Mouse (Mus musculus): ENCODE measurements around the gene Ncor2.

The Ncor2 gene

GRCm38 (mm10) chr5:125015066-125015465 lies 164.0 kb downstream of the Ncor2 start:
- DNase-seq, result no peak

GRCm38 (mm10) chr5:125014497-125014896 lies 164.5 kb downstream of the Ncor2 start:
- no peak for DNase-seq

GRCm38 (mm10) chr5:125011628-125012027 lies 167.4 kb downstream of the Ncor2 start:
- no peak for DNase-seq

- DNase-seq, result no peak
These were observed 167.9 kb downstream of the Ncor2 start for GRCm38 (mm10) chr5:125011166-125011565.

DNA sequence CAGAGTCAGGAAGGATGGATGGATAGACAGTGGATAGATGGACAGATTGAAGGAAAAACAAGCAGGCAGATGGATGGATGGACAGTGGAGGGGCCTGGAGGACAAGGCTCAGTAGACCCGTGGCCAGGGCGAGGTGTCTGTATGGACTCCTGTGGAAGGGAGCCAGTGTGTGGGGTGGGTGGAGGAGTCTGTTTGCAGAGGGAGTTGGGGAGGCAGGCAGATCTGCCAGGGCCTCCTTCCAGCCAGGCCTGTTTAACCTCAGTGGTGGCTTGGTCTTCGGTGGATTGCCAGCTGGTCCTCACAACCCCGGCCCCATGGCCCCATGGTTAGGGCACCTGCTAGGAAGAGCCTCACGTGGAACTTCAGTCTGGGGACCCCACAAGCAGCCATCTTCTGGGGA lies 172.1 kb downstream of the Ncor2 start:
- DNase-seq, result peak; percentile 87

DNA sequence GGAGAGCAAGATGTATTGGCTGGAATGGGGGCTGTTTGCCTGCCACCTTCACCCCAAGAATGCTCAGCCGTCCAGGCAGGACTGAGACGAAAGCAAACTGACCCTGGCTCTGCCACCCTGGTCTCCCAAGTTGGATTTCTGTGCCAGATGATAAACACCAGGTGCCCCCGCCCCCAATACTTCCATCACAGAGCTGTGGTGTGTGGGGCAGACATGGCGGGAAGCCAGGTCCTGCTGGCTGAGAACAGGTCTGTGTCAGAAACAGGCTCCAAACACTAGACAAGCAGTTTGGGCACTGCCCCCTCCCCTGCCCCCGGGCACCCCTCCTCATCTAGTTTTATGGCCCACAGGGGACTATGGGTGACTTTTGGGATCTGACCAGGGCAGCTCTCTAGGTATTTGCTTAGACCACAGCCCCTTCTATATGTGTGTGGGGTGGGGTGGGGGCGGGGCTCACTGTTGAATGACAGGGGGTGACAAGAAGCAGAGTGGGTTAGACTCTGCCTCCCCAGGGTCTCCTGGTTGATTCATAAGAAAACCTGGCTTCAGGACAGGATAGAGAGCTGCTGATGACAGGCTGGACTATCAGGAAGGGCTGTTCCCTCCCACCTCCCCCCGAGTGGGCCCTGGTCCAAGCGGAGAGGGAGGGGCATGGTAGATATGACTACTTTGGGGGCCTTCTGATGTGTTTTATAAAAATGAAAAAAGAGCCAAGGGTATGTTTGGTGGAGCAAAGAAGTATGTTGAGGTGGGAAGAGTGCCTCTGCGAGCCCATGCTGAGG lies 173.0 kb downstream of the Ncor2 start:
- DNase-seq, result peak; percentile 91

DNA sequence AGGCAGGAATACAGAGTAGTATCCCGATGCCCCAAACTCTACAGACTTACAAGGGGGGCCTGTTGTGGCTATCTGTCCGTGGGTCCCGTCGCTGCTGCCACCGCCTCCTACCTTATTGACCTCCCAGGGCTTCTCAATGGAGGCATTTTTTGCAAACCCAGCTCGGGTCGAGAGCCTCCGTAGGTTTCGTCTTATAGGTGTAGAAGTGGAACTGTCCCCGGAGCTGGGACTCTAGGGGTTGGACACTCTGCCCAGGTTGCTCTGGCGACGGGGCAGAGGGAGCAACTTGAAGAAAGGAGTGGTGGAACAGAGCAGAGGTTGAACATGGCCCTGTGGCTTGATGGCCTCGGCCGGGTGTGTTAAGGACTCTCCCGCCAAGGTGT lies 175.2 kb downstream of the Ncor2 start:
- peak; percentile 89 for DNase-seq

DNA sequence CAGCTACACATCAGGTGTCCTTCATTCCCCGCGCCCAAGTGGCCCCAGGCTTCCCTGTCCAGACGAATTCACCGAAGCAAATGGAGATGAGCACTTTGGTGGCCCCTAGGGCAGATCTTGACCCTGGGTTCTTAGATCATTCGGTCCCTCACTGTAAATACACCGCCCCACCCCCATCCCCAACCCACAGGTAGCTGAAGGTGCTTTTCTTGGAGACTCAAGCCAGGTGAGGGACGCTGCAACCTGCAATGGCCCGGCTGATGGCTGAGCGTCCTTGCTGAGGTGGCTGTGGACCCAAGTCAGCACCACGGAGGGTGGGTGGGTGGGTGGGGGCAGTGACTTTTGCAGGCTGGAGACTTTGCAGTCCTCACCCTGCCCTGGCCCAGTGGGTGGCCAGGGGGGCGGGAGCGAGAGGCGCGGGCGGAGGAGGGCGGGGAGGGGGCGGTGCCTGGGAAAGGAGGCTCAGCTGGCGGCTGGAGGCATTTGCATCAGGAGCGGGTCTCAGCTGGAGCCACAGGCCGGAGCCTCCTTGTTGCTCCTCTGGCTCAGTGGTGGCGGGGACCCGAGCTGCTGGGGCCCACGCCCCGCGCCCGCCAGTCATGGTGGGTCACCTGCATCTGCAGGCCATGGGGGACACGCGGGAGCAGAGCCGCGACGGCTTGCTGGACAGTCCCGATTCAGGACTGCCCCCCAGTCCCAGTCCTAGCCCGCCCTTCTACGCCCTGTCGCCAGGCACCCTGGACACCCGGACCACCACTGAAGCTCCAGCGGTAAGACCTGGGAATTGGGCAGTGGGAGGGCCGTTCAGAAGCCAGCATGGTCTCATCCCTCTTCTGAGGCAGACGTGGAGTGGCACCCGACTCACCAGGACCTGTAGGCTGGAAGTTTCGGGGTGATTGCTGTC lies 175.8 kb downstream of the Ncor2 start, which contains the start of gene Rflna:
TSS of gene Rflna (plus strand) at position 253 of the 904 bp plus-strand sequence.
- DNase-seq, result peak; percentile 91

DNA sequence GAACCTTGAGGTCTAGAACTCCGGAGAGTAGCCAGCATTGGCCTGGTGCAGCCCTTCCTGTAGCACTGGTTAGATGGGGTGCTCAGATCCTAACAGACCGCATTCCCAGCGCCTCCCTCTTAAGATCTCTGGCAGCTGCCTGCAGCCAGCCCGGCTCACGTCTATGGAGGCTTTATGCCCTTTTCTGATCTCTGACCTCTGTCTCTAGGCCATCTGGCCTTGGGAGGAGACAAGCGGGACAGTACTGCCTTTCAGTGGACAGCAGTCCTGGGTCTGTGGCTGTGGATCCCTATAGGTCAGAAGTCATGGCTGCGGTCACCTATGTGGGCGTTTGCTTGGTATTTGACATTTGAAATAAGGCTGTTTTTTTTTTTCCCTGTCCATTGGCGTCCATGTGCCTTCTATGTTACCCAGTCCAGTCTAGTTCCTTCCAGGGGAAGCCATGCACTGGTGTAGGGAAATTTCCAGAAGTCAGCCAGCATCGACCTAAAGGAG lies 178.2 kb downstream of the Ncor2 start:
- peak; percentile 91 for DNase-seq

DNA sequence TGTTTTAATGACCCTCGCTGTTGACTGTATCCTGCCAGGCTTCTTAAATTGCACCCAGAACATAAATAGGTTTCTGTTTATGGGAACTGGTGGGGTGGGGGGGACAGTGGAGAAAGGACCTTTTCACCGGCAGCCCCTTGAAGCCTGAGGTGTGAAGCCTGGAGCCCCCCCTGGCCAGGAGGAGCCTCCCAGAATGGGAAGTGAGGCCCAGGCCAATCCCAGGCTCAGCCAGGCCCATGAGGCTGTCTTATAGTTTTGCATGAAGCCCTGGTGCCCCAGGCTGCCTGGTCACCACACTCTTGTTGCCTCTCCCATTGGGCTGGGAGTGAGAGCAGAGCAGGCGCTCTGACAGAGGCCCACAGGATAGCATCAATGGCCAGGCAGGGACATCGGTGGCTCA lies 181.1 kb downstream of the Ncor2 start:
- no peak for DNase-seq

GRCm38 (mm10) chr5:124996816-124997215 lies 182.2 kb downstream of the Ncor2 start:
- peak; percentile 93 for DNase-seq

DNA sequence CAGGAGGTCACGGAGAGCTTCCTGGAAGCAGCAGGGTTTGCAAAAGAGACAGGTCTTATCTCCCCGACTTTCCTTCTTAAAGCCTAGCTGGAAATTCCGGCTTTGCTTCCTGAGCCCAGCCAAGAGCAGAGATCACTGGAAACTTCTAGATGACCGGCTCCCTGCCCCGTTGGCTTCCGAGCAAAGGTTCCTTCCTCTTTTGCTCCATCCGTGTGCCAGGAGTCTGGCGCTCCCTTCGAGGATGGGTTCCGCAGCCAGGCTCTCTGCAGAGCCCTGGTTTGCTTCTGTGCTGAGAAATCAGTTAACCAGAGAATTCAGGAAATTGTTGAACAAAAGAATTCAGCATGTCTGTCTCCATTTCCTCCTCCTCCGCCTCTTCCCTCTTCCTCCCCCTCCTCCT lies 186.1 kb downstream of the Ncor2 start:
- DNase-seq, result peak; percentile 97

DNA sequence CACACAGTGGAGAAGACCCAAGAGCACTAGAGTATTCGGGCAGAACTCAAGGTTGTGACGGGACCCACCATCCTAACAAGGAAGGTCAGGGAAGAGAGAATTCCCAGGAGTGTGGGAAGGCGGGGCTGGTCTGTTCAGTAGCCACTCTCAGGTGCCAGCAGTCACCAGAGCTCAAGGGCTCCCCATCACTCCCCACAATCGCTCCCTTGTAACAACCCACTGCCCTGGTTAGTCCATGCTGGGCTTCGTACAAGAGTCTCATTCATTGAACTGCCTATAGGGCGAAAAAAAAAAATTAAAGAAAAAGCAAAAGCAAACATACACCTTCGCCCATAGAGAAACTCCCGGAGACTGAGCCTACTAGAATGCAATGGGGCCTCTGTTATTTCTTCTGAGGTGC lies 186.7 kb downstream of the Ncor2 start:
- no peak for DNase-seq

- DNase-seq, result peak; percentile 96
These were observed 189.3 kb downstream of the Ncor2 start for GRCm38 (mm10) chr5:124989724-124990123.

- no peak for DNase-seq
These were observed 192.4 kb downstream of the Ncor2 start for GRCm38 (mm10) chr5:124986656-124987055.

DNA sequence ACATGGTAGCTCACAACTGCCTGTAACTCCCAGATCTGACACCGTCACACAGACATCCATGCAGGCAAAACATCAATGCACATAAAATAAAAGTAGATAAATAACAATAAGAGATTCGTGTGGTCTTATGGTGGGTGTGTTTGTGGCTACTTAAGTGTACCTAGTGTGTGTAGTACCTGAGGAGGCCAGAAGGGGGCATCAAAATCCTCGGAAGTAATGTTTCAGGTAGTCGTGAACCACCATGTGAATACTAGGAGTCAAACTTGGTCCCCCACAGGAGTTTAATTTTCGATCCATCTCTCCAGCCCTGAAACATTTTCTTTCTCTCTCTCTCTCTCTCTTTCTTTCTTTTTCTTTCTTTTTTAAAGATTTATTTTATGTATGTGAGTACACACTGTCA lies 192.8 kb downstream of the Ncor2 start:
- DNase-seq, result no peak

DNA sequence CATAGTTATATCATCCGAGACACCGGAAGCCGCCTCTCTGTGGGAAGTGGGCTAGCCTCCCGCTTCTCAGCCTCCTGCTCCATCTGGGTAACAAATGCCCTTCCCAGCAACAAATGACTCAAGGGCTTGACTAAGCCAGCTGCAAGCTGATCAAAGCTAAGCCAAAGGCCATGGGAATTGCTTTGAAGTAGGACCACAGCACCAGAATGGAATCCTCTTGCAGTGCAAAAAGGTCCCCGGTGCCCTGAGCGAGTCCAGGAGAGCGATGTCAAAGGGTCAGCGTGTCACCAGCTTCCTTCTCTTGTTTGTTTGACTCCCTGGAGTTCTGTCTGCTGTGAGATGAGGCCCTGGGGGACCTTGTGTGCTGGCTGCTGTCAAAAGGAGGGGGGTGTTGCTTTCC lies 209.2 kb downstream of the Ncor2 start:
- no peak for DNase-seq
